Mouse (Mus musculus) monocyte, adult 5-6 weeks (primary cell): ENCODE measurements around the gene Pfkfb2. TPM values are rescaled to one million over a fixed set of nuclear protein-coding genes. Genes with fewer than 3 reads are reported as not detected.

Experiments used
- ATAC-seq: fragments of 153-309, 156-312 bp; replicated peaks from 2 replicates; pipeline ENCODE4 v1.8.0; 2017; ENCODE audit warnings: mild to moderate bottlenecking; ENCODE audit not compliant: low TSS enrichment, insufficient number of reproducible peaks, severe bottlenecking, poor library complexity, low FRiP score
- total RNA-seq: library from RNA; stranded (forward); fragments of 200-1000, 200-491, 200-594 nt; gene quantifications from 3 replicates; pipeline ENCODE4 v1.2.3, GENCODE M21; 2017

The Pfkfb2 gene
- total RNA-seq, 1 experiment from 2014 or later = 13.7 TPM

DNA sequence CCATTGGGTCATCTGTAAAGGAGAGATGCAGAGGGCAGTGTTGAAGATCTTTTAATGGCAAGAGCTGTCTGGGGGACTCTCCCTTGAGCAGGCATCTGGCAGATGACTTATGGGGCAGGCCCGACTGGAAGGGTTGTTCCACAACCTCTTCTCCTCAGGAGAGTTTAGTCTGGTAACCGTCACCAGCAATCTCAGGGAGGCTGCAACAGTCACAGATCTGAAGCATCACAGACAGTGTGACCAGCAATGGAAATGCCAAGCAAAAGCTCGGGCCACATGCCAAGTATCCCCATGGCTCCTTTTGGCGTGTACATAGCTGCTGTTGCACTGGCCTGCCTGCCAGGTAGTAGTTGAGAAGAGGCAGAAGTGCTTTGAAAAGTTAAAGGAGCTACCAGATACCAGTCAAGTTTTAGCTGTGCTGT lies 11.2 kb upstream of the Pfkfb2 start:
- no peak for ATAC-seq

DNA sequence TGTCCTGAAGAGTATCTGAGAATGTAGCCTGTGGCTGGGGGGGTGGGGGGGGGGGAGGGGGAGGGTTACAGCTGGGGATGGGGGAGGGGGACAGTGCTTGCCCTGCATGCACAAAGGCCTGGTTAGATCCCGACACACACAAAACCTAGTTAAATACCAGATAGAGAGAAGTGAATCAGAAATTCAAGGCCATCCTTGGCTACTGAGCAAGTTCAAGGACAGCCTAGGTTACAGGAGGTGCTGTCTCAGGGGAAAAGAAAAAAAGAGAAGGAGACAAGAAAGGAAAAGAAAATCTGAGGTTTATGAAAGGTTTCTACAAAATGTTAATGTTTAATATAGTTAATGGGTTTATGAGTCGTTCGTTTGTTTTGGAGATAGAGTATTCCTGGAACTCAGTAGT lies 10.6 kb upstream of the Pfkfb2 start:
- no peak for ATAC-seq

DNA sequence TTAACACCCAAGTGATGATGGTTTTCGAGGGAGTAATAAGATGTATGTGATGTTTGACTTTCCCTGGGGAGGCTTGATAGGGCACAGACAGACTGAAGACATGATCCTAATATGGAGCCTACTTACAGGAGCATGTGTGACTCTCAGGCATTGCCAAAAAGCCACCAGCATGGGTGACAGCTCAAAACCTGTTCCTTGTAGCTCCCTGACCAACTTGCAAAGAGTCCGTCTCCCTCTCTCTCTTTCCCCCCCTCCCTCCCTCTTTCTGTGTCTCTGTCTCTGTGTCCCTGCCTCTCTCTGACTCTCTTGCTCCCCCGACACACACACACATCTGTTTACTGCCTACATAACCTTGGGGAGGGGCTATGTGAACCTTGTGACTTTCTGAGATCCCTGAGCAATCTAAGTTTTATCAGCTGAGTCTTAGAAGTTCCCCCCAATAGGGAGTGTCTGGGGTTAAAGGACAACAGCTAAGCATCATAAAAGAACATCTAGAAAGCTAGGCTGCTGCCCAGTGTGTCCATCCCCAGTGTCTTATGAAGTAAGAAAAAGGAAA lies 9.6 kb upstream of the Pfkfb2 start:
- no peak for ATAC-seq

GRCm38 (mm10) chr1:130737916-130738315 lies 8.9 kb upstream of the Pfkfb2 start:
- ATAC-seq = no peak

GRCm38 (mm10) chr1:130737411-130737881 lies 8.4 kb upstream of the Pfkfb2 start:
- ATAC-seq = no peak

DNA sequence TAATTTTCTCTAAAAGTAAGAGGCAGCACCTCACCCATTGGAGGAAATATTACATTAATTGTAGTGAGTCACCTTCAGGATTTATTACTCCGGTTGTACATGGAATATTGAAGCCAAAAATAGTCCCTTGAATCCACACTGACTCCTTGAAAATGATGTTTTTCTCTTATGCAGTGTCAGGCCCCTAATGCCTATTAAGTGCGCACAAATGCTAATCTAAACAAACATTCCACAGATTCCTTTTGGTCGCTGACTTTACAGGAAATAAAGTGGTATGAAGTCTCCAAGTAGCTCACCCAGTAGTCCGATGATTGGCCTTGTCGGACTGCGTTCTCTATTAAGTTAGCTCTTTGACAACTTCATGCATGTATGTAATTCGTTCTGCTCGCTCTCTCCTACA lies 5.8 kb upstream of the Pfkfb2 start:
- ATAC-seq = no peak

- ATAC-seq = no peak
These were observed 5.4 kb upstream of the Pfkfb2 start for GRCm38 (mm10) chr1:130734452-130734851.

- no peak for ATAC-seq
These were observed 4.6 kb upstream of the Pfkfb2 start for GRCm38 (mm10) chr1:130733671-130734070.

- ATAC-seq = no peak
These were observed 3.9 kb upstream of the Pfkfb2 start for GRCm38 (mm10) chr1:130732706-130733658.

GRCm38 (mm10) chr1:130731741-130732337 lies 2.8 kb upstream of the Pfkfb2 start, which contains the start of gene AA986860:
AA986860 (plus strand) TSS chr1:130731976.
- no peak for ATAC-seq

- no peak for ATAC-seq
These were observed 345 bp downstream of the Pfkfb2 start for GRCm38 (mm10) chr1:130728708-130729107.

DNA sequence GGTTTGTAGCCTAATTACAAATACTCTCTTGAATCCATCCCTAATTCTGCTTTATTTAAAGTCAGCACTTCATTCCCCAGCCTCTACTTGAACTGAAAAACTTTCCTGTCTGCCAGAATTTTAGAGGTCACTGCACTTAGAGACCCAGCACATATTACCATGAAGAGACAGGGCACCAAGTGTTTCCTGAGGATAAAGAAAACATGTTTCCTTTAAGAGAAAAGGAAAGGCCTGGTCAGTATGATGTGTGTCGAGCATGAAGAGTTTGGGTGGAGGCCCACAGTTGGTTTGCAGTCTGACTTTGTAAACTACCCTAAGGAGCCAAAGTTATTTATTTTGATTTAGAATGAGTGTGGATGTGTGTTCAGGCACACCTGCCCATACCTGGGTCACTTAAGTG lies 983 bp downstream of the Pfkfb2 start:
- no peak for ATAC-seq

- ATAC-seq = no peak
These were observed 2.7 kb downstream of the Pfkfb2 start for GRCm38 (mm10) chr1:130726396-130726795.

GRCm38 (mm10) chr1:130724206-130724605 lies 4.8 kb downstream of the Pfkfb2 start:
- no peak for ATAC-seq

GRCm38 (mm10) chr1:130717291-130717871 lies 11.7 kb downstream of the Pfkfb2 start, which contains the start of gene Yod1:
Yod1 (plus strand) TSS chr1:130717327.
- ATAC-seq = peak; percentile 57

GRCm38 (mm10) chr1:130716513-130717290 lies 12.4 kb downstream of the Pfkfb2 start:
- ATAC-seq = 0 out of 2 replicates have a peak, but pooled peaks have one; percentile 5

DNA sequence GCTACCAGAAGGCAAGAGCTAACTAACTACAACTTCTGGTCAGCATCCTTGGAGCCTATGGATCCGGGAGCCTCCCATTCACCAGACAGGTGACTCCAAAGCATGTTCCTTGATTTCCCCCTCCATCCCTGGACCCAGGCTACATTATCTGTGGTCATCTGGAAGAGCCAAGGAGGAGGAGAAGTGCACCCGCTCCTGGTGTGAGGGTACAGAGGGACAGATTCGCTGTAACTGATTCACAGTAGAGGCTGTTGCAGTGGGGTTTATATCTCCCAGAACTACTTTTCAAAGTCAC lies 12.9 kb downstream of the Pfkfb2 start:
- ATAC-seq = no peak

DNA sequence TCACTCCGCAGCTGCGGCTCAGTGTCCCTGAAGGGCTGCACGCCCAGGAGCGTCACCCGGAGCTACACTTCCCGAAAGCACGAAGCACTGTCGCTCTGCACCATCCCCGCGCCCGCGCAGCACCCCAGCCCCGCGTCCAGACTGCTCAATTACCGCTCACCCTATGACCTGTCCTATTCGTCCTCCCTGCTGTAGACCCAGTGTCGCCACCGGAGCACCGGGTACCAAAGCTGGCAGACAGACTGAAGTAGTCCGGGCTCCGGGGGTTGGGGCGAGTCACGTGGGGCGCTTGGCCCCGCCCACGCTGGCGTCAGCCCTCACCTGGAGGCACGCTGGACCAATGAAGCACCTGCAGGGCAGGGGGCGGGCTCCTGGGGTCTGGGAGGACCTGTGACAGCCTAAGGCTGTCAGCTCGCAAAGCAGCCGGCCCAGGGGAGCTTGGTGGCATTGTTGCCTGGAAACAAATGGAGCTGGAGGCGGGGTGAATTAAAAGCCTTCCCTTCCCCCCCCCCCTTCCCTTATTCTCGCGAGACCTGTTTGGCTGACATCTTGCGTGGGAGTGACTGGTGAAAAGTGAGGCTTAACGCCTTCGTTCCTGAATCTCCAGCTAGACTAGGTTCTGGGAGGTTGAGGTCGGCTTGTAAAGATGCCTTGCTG lies 13.4 kb downstream of the Pfkfb2 start, which contains the start of gene Gm29427:
TSS of gene Gm29427 (minus strand) at position 239 of the 657 bp plus-strand sequence.
- ATAC-seq = peak; percentile 57
